Mouse (Mus musculus) cerebellum, adult 2 months (tissue): ENCODE measurements at regions not wholly inside any gene's neighbourhood (a gene's known extent, or its start where the extent isn't known, plus 50 kb on each side); places are given as distances from the start of the nearest gene placed in this dataset.

Experiments used
- CTCF ChIP-seq: fragments of 200-500 bp; IDR thresholded peaks from 2 replicates; pipeline ENCODE4 v1.5.1; 2011; ENCODE audit warnings: low read depth, mild to moderate bottlenecking, control low read depth, low read length, moderate library complexity, borderline replicate concordance; ENCODE audit not compliant: insufficient read depth
- POLR2A ChIP-seq: fragments of 200-500 bp; IDR thresholded peaks from 2 replicates; pipeline ENCODE4 v1.6.1; 2011; ENCODE audit warnings: low read length, control low read depth, borderline replicate concordance; ENCODE audit not compliant: insufficient read depth

- TF ChIP-seq POLR2A (no peak), CTCF (no peak)
Measured at GRCm38 (mm10) chr5:134000100-134000499, 99.4 kb upstream of the Castor2 start.
